Mouse (Mus musculus) CH12.LX (cell line): ENCODE data around the gene Ninj1. TPM values are rescaled to one million over a fixed set of nuclear protein-coding genes. Genes with fewer than 3 reads are reported as not detected.

Experiments
- DNase-seq: peaks from one replicate; pipeline ENCODE4 v3.0.0-alpha.2; 2013; ENCODE audit errors: extremely low read depth
- H3K27ac ChIP-seq: 2 replicates; pipeline ENCODE4 v1.5.1; 2012; ENCODE audit warnings: low read depth, mild to moderate bottlenecking, control low read depth, moderate library complexity; ENCODE audit not compliant: insufficient read depth
- H3K27me3 ChIP-seq: replicated peaks from 2 replicates; pipeline ENCODE3; 2012; ENCODE audit warnings: inconsistent platforms
- H3K36me3 ChIP-seq, 2 experiments: replicated peaks in 1 of 2; 2 replicates each; pipeline versions ENCODE3 to v1.6.1; 2012; ENCODE audit warnings: inconsistent platforms in 1 of 2, low read length in 1 of 2, mild to moderate bottlenecking in 1 of 2, mixed read lengths in 1 of 2, moderate library complexity in 1 of 2; ENCODE audit not compliant: control insufficient read depth in 1 of 2, insufficient read depth in 1 of 2
- H3K4me1 ChIP-seq, 2 experiments: 2 replicates each; pipeline ENCODE4 v1.6.1; 2012; ENCODE audit warnings: inconsistent platforms in 1 of 2, moderate library complexity in 1 of 2; ENCODE audit not compliant: insufficient read depth in 2 of 2, control insufficient read depth in 1 of 2
- H3K4me2 ChIP-seq: 2 replicates; pipeline ENCODE4 v1.6.1; 2012; ENCODE audit warnings: low read depth, mild to moderate bottlenecking, control low read depth; ENCODE audit not compliant: poor library complexity, insufficient read depth, severe bottlenecking
- H3K4me3 ChIP-seq, 3 experiments: fragments of 150-350 bp in 1 of 3; sonication (generic) in 1 of 3; replicated peaks in 1 of 3; 2 replicates each; pipeline versions ENCODE3 to v1.5.1; 2011 to 2012; ENCODE audit warnings: low read depth in 2 of 3, low read length in 2 of 3, mild to moderate bottlenecking in 2 of 3, moderate library complexity in 2 of 3, control low read depth in 1 of 3, improper control_type of control experiment in 1 of 3, inconsistent platforms in 1 of 3, mixed read lengths in 1 of 3; ENCODE audit not compliant: poor library complexity in 1 of 3
- H3K79me2 ChIP-seq: replicated peaks from 2 replicates; pipeline ENCODE4 v1.6.1; 2012; ENCODE audit warnings: mild to moderate bottlenecking, moderate library complexity; ENCODE audit not compliant: control insufficient read depth, poor library complexity, insufficient read depth, severe bottlenecking; ENCODE audit errors: extremely low read depth
- H3K9ac ChIP-seq: 2 replicates; pipeline ENCODE4 v1.6.1; 2012; ENCODE audit warnings: low read depth, mild to moderate bottlenecking, control low read depth, moderate library complexity; ENCODE audit not compliant: insufficient read depth
- H3K9me3 ChIP-seq: replicated peaks from 2 replicates; pipeline ENCODE3; 2012; ENCODE audit warnings: low read length, inconsistent platforms, mixed read lengths
- CHD1 ChIP-seq: IDR thresholded peaks from 2 replicates; pipeline ENCODE4 v1.6.1; 2012; ENCODE audit warnings: low read depth, low read length, improper control_type of control experiment, inconsistent platforms
- CHD2 ChIP-seq: IDR thresholded peaks from 2 replicates; pipeline ENCODE4 v1.6.1; 2011; ENCODE audit warnings: low read length, improper control_type of control experiment
- CTCF ChIP-seq, 2 experiments: IDR thresholded peaks in 1 of 2; conservative IDR thresholded peaks in 1 of 2; 2 replicates each; pipeline ENCODE4 v1.5.1; 2011 to 2012; ENCODE audit warnings: low read depth in 2 of 2, low read length in 2 of 2, improper control_type of control experiment in 1 of 2, inconsistent platforms in 1 of 2, mild to moderate bottlenecking in 1 of 2, moderate library complexity in 1 of 2
- E2F4 ChIP-seq: IDR thresholded peaks from 2 replicates; pipeline ENCODE4 v1.6.1; 2011; ENCODE audit warnings: low read depth, low read length, improper control_type of control experiment; ENCODE audit not compliant: insufficient replicate concordance
- EP300 ChIP-seq: IDR thresholded peaks from 2 replicates; pipeline ENCODE4 v1.6.1; 2011; ENCODE audit warnings: low read length, improper control_type of control experiment
- ETS1 ChIP-seq: conservative IDR thresholded peaks from 2 replicates; pipeline ENCODE4 v1.6.1; 2012; ENCODE audit warnings: low read depth, mild to moderate bottlenecking, inconsistent platforms, low read length, improper control_type of control experiment, moderate library complexity
- MAFK ChIP-seq: IDR thresholded peaks from 2 replicates; pipeline ENCODE4 v1.6.1; 2011; ENCODE audit warnings: low read length, improper control_type of control experiment; ENCODE audit not compliant: insufficient replicate concordance
- MAX ChIP-seq: IDR thresholded peaks from 2 replicates; pipeline ENCODE4 v1.6.1; 2011; ENCODE audit warnings: low read length, improper control_type of control experiment
- MAZ ChIP-seq: IDR thresholded peaks from 2 replicates; pipeline ENCODE4 v1.6.1; 2012; ENCODE audit warnings: low read depth, mild to moderate bottlenecking, inconsistent platforms, low read length, improper control_type of control experiment, moderate library complexity
- MYC ChIP-seq: IDR thresholded peaks from 2 replicates; pipeline ENCODE4 v1.6.1; 2011; ENCODE audit warnings: low read depth, mild to moderate bottlenecking, improper control_type of control experiment, low read length
- NELFE ChIP-seq: IDR thresholded peaks from 2 replicates; pipeline ENCODE4 v1.6.1; 2011; ENCODE audit warnings: low read depth, low read length, improper control_type of control experiment
- SMC3 ChIP-seq: IDR thresholded peaks from 2 replicates; pipeline ENCODE4 v1.6.1; 2011; ENCODE audit warnings: low read depth, low read length, improper control_type of control experiment
- TBP ChIP-seq: conservative IDR thresholded peaks from 2 replicates; pipeline ENCODE4 v1.6.1; 2011; ENCODE audit warnings: low read depth, low read length, improper control_type of control experiment
- TCF12 ChIP-seq: IDR thresholded peaks from 2 replicates; pipeline ENCODE4 v1.6.1; 2014; ENCODE audit warnings: low read depth, mild to moderate bottlenecking, inconsistent platforms, low read length, improper control_type of control experiment
- UBTF ChIP-seq: IDR thresholded peaks from 2 replicates; pipeline ENCODE4 v1.6.1; 2012; ENCODE audit warnings: low read depth, mild to moderate bottlenecking, inconsistent platforms, low read length, improper control_type of control experiment, moderate library complexity
- USF2 ChIP-seq: conservative IDR thresholded peaks from 2 replicates; pipeline ENCODE4 v1.6.1; 2011; ENCODE audit warnings: low read depth, low read length, improper control_type of control experiment
- ZC3H11A ChIP-seq: IDR thresholded peaks from 2 replicates; pipeline ENCODE4 v1.6.1; 2012; ENCODE audit warnings: low read depth, mild to moderate bottlenecking, inconsistent platforms, low read length, improper control_type of control experiment
- ZNF384 ChIP-seq: IDR thresholded peaks from 2 replicates; pipeline ENCODE4 v1.6.1; 2012; ENCODE audit warnings: low read depth, low read length, improper control_type of control experiment, inconsistent platforms
- dilution Hi-C: fragments of 300-500 bp; cut with MboI; formaldehyde crosslinking; loops from 2 replicates; pipeline ENCODE4 v1.14.3; 2020; ENCODE audit warnings: low sequenced_read_pairs; ENCODE audit not compliant: extremely low pct_unique_long_range_greater_than_20kb, extremely low pct_ligation_motif_present
- in situ Hi-C: fragments of 300-500 bp; cut with MboI; formaldehyde crosslinking; loops from 3 replicates; pipeline ENCODE4 v1.14.3; 2019; ENCODE audit warnings: low sequenced_read_pairs, low pct_ligation_motif_present, low pct_unique_long_range_greater_than_20kb, mixed read lengths
- polyA plus RNA-seq: library from polyadenylated mRNA; unstranded; fragments of >175 nt; gene quantifications from 2 replicates; pipeline ENCODE4 v1.2.1, GENCODE M21; 2012; ENCODE audit warnings: low read depth; ENCODE audit not compliant: insufficient read length
- total RNA-seq, 2 experiments: library from RNA; depleted of rRNA; stranded (reverse); fragments of 300-350 nt in 1 of 2; fragments of >200 nt in 1 of 2; gene quantifications; 2 replicates each; pipeline ENCODE4 v1.2.3; 2012 to 2014

Ninj1 gene
- total and polyA plus RNA-seq, 3 experiments, result 12.7 to 25.2 (median 21.2) TPM

GRCm38 (mm10) chr13:49146040-49146697 lies 41.1 kb upstream of the Ninj1 start:
- Histone ChIP-seq H3K79me2 (no peaks in the 10 kb centered on the region), H3K27ac (no peak overlapping the region), H3K9me3 (peaks cover 7% of the 10 kb centered on the region), H3K36me3 (no peaks in the 10 kb centered on the region), H3K27me3 (peaks cover 4% of the 10 kb centered on the region), H3K4me3 (no peak overlapping the region), H3K4me1 (peaks cover 0 to under 1% of the 10 kb centered on the region in 2 experiments; a peak in 1 of 4 replicates)
- dilution Hi-C loops, result no loop called here
- no peak for DNase-seq
- in situ Hi-C loops, result no loop called here
- TF ChIP-seq UBTF (no peak), CTCF (conservative IDR thresholded peaks at IDR 0.05 in 1 of 2, IDR thresholded peaks at IDR 0.05 in 1 of 2; ENCODE audit: low read depth in 2 of 2, low read length in 2 of 2) (no peak), CHD1 (no peak), MAFK (no peak), MAX (no peak), USF2 (no peak), NELFE (no peak), ZNF384 (no peak), ETS1 (no peak), CHD2 (no peak), EP300 (no peak), TCF12 (no peak), SMC3 (no peak), MAZ (no peak), ZC3H11A (no peak), E2F4 (no peak), TBP (no peak), MYC (no peak)
- TF ChIP-seq, all 38 proteins: peak for 0
- Histone ChIP-seq H3K4me2 (no peak overlapping the region), H3K9ac (no peak overlapping the region)

GRCm38 (mm10) chr13:49146698-49147006 lies 40.6 kb upstream of the Ninj1 start:
- dilution Hi-C loops (no loop called here), in situ Hi-C loops (no loop called here)
- H3K4me2 ChIP-seq, result no peak overlapping the region
- peaks cover 7% of the 10 kb centered on the region for H3K9me3 ChIP-seq
- no peak for DNase-seq
- H3K36me3 ChIP-seq, result no peaks in the 10 kb centered on the region
- TF ChIP-seq TBP, result no peak
- peaks cover 0 to 5% of the 10 kb centered on the region in 2 experiments; a peak in 1 of 4 replicates for H3K4me1 ChIP-seq
- H3K27me3 ChIP-seq, result peaks cover 4% of the 10 kb centered on the region
- H3K27ac ChIP-seq, result no peak overlapping the region
- H3K4me3 ChIP-seq, result no peak overlapping the region
- H3K79me2 ChIP-seq, result no peaks in the 10 kb centered on the region
- no peak overlapping the region for H3K9ac ChIP-seq
